Mouse (Mus musculus) megakaryocyte, embryonic 14.5 days (primary cell): ENCODE measurements around the gene Stard13.

ENCODE experiments used
- FLI1 ChIP-seq: IDR thresholded peaks from 2 replicates; pipeline ENCODE4 v1.6.1; 2012; ENCODE audit warnings: low read length, inconsistent platforms, mixed read lengths
- GATA1 ChIP-seq: IDR thresholded peaks from 3 replicates; pipeline ENCODE4 v1.6.1; 2012; ENCODE audit warnings: mixed read lengths, low read length, inconsistent platforms, borderline replicate concordance

DNA sequence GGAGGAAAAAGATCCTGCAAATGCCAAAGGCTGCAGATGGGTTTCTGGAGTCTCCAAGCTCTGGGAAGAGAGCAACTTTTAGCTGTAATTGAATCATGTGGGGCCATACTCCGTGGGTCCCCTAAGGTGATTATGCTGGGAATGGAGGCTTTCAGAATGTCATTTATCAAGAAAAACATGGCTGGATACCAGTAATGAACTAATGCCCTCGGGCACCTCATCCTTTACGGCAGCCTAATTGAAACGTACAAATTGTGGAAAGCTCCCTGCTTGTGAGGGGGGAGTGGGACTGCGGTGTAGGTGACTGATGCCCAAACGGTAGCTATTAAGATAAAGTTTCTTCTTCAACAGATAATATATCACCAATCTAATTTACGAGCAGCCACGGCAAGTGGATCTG is 84.1 kb downstream of the Stard13 start:
- no peak for TF ChIP-seq GATA1
- TF ChIP-seq FLI1 = no peak
